In the genomic region with DNA sequence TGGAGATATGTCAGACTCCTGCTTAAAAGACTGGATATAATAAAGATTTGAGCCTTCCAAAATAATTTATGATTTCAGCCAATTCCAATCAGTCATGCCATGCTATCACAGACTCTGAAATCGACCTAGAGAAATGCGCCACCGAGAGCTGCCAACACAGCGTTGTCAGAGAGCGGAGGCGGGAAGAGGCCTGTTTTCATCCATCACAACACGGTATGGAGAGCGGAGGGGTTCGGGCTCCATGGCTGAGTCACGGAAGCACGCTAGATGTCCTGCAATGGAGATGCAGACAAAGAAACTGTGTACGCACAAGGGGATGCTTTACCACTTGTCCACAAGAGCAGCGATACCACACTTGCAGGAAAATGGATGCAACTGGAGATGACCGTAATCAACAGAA, we compare ENCODE assay signal across 15 mouse cellular contexts.
DNase-seq lines count a peak whose midpoint lies in the region; ATAC-seq and TF ChIP-seq lines count a peak whose summit lies in the region.
"Had no signal": no experiment of that assay in that cellular context is flagged by ENCODE, and none has a peak within 500 bp of the region (broad histone marks: within the 10 kb centered on the region; RNA-seq: fewer than 3 reads in every experiment).

No protein-coding gene starts in this region.

- H3K9me3 ChIP-seq in liver, postnatal 0 days (ENCODE audit: low read length), result no peaks in the 10 kb centered on the region
- no peaks in the 10 kb centered on the region for H3K9me3 ChIP-seq in hindbrain, postnatal 0 days (ENCODE audit: low read length)

- H3K4me3 ChIP-seq in liver, postnatal 0 days (ENCODE audit: low read depth, low read length), result no peak overlapping the region
- H3K4me3 ChIP-seq in hindbrain, postnatal 0 days (ENCODE audit: low read length), result no peak overlapping the region
- H3K4me3 ChIP-seq: erythroblast, embryonic 14.5 days had no signal

- no peak overlapping the region for H3K9ac ChIP-seq in liver, postnatal 0 days (replicated peaks)
- H3K9ac ChIP-seq in hindbrain, postnatal 0 days (replicated peaks; ENCODE audit: low read length), result no peak overlapping the region

- H3K36me3 ChIP-seq in liver, postnatal 0 days (replicated peaks; ENCODE audit: insufficient read depth, low read length), result no peaks in the 10 kb centered on the region
- H3K36me3 ChIP-seq in hindbrain, postnatal 0 days (ENCODE audit: insufficient read depth, low read length), result no peaks in the 10 kb centered on the region

- H3K4me2 ChIP-seq in liver, postnatal 0 days (ENCODE audit: low read depth, low read length), result no peak overlapping the region
- no peak overlapping the region for H3K4me2 ChIP-seq in hindbrain, postnatal 0 days (ENCODE audit: low read depth, low read length)

- peak; percentile 37 for DNase-seq in adrenal gland, postnatal 14 days
- DNase-seq in adrenal gland, adult 18-20 months (ENCODE audit: low spot score in 2 of 2), result no peak
- DNase-seq in liver, postnatal 0 days, result peak; percentile 10
- DNase-seq in liver, result no peak
- peak; percentile 38 for DNase-seq in hindbrain, postnatal 0 days (ENCODE audit: low spot score)
- peak; percentile 25 for DNase-seq in mesoderm, embryonic 11.5 days (ENCODE audit: low read depth, low spot score)
- no peak for DNase-seq in thymus, postnatal 0 days (ENCODE audit: low spot score)
- DNase-seq in heart, postnatal 4 days, result no peak
- DNase-seq: cerebellum, adult 18-20 months; kidney, postnatal 10 days; lung, adult 2 months; thymus, postnatal 25 days had no signal

- no peaks in the 10 kb centered on the region for H3K4me1 ChIP-seq in liver, postnatal 0 days (ENCODE audit: insufficient read depth)
- H3K4me1 ChIP-seq in hindbrain, postnatal 0 days (ENCODE audit: insufficient read depth, low read length), result no peaks in the 10 kb centered on the region

- TF ChIP-seq CTCF in liver, postnatal 0 days (IDR thresholded peaks at IDR 0.05; ENCODE audit: low read depth), result no peak
- TF ChIP-seq CTCF in hindbrain, postnatal 0 days (IDR thresholded peaks at IDR 0.05; ENCODE audit: low read depth), result no peak

- H3K27me3 ChIP-seq in liver, postnatal 0 days (ENCODE audit: insufficient read depth, low read length), result no peaks in the 10 kb centered on the region
- H3K27me3 ChIP-seq in hindbrain, postnatal 0 days (ENCODE audit: insufficient read depth, low read length), result no peaks in the 10 kb centered on the region

- no peak overlapping the region for H3K27ac ChIP-seq in liver, postnatal 0 days (ENCODE audit: low read depth)
- no peak overlapping the region; the same call in 1 of the 2 replicates for H3K27ac ChIP-seq in hindbrain, postnatal 0 days
- H3K27ac ChIP-seq: macrophage had no signal

- no peak for ATAC-seq in liver, postnatal 0 days
- no peak for ATAC-seq in hindbrain, postnatal 0 days
- ATAC-seq: intestine, embryonic 16.5 days had no signal

- 86% methylated on average over 14 of the region's 14 CpGs for WGBS in liver, postnatal 0 days (ENCODE audit: insufficient replicate concordance)
- WGBS in hindbrain, postnatal 0 days, result 76% methylated on average over 14 of the region's 14 CpGs

- no peak for TF ChIP-seq EP300 in liver, postnatal 0 days (IDR thresholded peaks at IDR 0.05; ENCODE audit: low read depth)

Comparison
In these comparisons a context has a peak if more than half of its experiments do, and no peak if none do; other contexts are left out.
1. DNase-seq: peak in adrenal gland, postnatal 14 days (single experiment), liver, postnatal 0 days (single experiment), hindbrain, postnatal 0 days (single experiment) and mesoderm, embryonic 11.5 days (single experiment); none in adrenal gland, adult 18-20 months (0 of 2), liver (single experiment), thymus, postnatal 0 days (single experiment) and heart, postnatal 4 days (single experiment).